Mouse (Mus musculus): ENCODE results near the gene Plpp7.

Gene Plpp7

GRCm38 (mm10) chr2:32068811-32069607 lies 26.3 kb upstream of the Plpp7 start:
- DNase-seq (ENCODE audit: low spot score in 2 of 2): no peak

DNA sequence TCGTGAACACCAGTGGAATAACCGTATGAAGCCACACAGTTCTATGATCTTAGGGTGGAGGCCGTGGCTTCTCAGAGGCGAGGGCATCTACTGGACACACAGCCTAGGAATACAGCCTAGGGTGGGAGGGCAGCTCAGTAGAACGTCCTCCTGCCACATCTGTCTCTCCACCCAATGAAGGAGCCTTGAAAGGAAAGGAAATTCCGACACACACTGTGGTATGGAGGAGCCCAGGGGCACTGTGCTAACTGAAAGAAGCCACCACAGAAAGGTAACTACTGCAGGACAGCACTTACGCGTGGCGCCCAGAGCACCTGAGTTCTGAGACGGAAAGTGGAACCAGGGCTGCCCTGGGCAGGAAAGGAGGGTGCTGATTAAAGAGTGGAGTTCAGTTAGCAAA lies 24.6 kb upstream of the Plpp7 start:
- DNase-seq (ENCODE audit: low spot score in 2 of 2): no peak

GRCm38 (mm10) chr2:32074404-32074803 lies 20.9 kb upstream of the Plpp7 start:
- DNase-seq (ENCODE audit: low spot score in 2 of 2): no peak

DNA sequence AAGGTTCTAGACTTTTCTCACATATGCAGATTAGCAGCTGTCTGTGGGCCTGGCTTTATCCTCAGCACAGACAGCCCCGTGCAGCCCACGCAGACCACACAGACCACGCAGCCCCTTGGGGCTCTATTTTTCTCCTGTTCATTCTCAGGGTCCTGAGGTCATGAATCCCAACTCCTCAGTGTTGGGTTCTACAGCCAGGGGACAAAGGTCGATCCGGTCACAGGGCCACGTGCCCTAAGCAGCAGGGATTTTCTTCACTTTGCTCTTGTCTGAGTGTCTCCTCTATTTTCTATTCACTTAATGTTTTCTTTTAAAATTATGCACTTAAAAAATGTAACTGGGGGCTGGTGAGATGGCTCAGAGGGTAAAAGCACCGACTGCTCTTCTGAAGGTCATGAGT lies 20.0 kb upstream of the Plpp7 start:
- no peak for DNase-seq (ENCODE audit: low spot score in 2 of 2)

DNA sequence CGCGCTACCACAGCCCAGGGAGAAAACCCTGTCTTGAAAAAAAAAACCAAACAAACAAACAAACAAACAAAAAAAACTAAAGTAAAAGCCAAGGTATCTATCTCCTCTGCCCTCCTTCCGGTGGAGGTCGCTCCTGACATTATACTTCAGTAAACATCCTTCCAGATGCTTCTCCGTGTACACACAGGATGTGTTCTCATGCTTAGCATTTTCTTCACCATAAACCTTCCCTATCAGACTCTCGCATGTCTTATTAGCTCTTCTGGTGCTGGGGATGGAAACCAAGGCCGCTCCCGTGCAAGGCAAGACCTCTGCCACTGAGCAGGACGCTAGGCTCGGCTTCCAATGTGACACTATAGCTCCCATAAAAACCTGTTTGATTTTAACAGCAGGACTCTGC lies 17.6 kb upstream of the Plpp7 start:
- DNase-seq (ENCODE audit: low spot score in 2 of 2): peak in 1 of 2 experiments; percentile 26

DNA sequence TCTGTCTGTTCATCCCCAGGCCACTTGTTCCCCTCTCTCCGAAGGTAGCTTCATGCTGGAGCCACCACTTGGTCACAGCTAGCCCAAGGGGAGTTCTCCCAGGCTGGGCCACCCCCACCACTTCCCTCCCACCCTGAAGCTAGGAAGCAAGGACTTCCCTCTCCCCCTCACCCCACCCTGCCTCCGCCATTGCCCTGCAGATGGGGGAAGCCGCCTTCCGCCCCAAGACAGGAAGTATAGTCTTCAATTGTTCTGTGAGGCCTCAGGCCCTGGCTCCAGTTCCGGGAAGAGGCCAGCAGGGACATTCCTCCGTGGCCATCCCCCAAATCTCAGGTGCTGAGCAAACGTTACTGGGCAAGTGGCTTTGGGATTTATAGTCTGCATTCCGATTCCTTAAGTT lies 16.8 kb upstream of the Plpp7 start:
- peak; percentile 73 to 76 for DNase-seq (ENCODE audit: low spot score in 2 of 2)

DNA sequence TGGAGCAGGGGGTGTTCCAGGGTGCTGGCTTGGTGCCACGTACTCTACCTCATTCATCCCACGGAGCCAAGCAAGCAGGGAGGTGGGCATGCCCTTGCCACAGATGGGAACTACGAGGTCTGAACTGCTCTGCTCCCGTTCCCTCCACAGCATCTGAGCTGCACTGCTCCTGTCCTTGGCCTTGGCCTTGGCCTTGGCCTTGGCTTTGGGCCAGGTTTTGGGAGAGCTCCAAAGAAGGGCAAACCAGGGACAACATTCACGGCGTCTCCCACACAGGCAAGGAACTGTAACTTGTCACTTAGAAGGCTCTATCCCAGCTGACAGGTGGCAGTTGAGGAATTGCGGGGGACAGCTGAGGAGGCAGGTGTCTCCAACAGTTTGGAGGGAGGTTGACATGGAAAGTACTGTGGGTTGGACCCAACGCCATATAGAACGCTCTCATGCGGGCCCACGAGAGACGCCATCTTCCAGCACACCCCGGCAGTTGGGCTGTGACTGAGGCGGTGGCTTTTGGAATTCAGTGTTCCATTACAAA lies 16.1 kb upstream of the Plpp7 start:
- peak in 1 of 2 experiments; percentile 15 for DNase-seq (ENCODE audit: low spot score in 2 of 2)

GRCm38 (mm10) chr2:32080681-32081080 lies 14.6 kb upstream of the Plpp7 start:
- peak in 1 of 2 experiments; percentile 39 for DNase-seq (ENCODE audit: low spot score in 2 of 2)

- DNase-seq (ENCODE audit: low spot score in 2 of 2): peak in 1 of 2 experiments; percentile 28
Observed at GRCm38 (mm10) chr2:32081296-32081929, 13.9 kb upstream of the Plpp7 start.

DNA sequence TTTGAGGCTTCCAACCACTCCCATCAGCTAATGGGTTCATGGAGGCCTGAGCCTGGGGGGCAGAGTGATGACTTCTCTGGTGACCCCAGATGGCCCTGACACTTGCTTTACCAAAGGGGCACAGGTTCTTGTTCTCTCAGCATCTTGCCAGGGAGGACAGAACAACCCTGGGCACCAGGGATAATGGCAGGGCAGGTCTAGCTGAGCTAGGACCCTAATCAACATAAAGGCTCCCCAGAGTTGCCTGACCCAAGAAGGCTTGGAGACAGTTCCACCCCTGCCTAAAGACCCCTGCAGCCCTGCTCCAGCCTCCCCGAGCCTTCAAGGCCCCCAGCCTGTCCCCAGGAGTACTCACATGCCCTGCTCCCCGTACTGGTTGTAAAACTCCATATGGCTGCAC lies 13.1 kb upstream of the Plpp7 start:
- peak in 1 of 2 experiments; percentile 22 for DNase-seq (ENCODE audit: low spot score in 2 of 2)

- peak; percentile 77 to 81 for DNase-seq (ENCODE audit: low spot score in 2 of 2)
Observed at GRCm38 (mm10) chr2:32083159-32084011, 11.9 kb upstream of the Plpp7 start.

- peak; percentile 72 to 73 for DNase-seq (ENCODE audit: low spot score in 2 of 2)
Observed at GRCm38 (mm10) chr2:32084111-32084871, 11.0 kb upstream of the Plpp7 start, which contains the start of gene Fam78a. Fam78a (minus strand) TSS chr2:32084857.

DNA sequence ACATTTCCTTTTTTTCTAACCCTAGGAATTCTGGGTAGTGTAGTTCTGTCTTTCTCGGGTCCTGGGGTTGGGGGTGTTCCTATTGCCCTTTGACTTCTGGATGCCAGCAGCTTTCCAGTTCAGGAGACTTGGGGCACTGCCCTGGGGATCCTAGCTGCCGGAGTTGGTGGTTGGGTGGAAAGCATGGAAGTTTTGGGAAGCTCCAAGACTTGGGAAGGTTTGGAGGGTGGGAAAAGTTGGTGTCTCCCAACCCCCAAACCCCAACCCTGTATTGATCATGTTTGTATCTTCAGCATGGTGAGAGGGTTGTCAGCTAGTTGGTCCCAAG lies 10.5 kb upstream of the Plpp7 start:
- DNase-seq (ENCODE audit: low spot score in 2 of 2): no peak

DNA sequence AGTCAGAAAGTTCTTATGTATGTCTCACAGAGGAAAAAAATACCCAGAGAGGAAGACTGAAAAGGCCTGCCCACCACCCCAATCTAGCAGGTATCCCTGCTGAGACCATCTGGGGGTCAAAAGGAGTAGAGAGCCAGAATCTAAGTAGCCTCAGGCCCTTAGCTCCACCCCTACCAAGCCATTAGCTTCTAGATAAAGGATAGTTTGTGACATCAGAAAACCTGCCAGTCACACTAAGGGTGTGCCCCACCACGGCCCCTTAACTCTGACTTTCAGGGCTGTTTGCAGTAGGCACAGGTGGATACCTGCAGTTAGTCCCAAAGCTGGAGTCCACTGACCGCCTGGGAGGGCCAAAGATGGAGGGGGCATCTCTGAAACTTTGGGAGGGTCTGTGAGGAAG lies 10.1 kb upstream of the Plpp7 start:
- DNase-seq (ENCODE audit: low spot score in 2 of 2): no peak

DNA sequence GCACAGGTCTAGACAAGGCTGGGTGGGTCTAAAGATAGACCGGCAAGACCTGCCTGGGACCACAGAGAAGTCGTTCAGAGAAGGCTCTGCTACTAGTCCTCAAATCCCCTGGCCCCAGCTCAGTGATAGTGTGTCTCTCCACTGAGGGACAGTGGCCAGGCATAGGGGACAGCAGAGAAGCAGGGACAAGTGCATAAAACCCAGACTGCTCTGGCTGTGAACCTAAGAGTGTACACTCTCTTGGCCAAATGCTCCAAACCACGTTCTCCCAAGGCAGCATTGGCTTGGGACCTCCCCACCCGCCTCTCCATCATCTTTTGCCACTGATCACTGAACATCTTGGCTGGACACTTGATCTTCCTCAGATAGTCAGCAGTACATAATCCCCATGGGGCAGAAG lies 7.7 kb upstream of the Plpp7 start:
- no peak for DNase-seq (ENCODE audit: low spot score in 2 of 2)

DNA sequence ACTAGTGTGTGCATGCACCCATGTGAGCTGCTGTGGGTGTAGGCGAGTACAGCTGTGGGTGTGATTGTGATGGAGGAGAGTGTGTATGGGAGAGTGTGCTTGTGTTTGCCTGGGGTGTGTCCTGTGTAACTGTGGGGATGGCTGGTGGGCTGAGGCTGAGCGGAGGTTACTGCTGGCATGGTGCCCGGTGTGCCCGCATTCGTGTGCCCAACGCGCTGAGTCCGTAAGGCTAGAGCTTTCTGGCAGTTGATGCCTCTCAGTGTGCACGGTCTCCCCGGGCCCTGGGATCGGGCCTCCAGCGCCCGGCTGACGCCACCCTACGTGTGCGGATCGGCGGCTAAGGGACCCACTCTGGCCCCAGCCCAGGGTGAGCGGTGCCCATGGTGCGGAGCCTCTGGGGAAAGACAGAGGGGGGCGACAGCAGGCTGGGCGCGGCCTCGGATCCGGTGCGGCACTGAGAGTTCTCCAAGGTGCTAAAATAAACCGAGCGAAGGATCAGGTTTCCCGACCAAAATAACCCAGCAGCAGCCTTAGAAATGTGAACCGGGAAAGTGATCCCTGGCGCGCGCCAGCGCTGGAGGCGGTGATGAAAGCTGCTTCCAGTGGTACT lies 6.9 kb upstream of the Plpp7 start:
- peak in 1 of 2 experiments; percentile 35 for DNase-seq (ENCODE audit: low spot score in 2 of 2)

- DNase-seq (ENCODE audit: low spot score in 2 of 2): no peak
Observed at GRCm38 (mm10) chr2:32089606-32090005, 5.7 kb upstream of the Plpp7 start.

DNA sequence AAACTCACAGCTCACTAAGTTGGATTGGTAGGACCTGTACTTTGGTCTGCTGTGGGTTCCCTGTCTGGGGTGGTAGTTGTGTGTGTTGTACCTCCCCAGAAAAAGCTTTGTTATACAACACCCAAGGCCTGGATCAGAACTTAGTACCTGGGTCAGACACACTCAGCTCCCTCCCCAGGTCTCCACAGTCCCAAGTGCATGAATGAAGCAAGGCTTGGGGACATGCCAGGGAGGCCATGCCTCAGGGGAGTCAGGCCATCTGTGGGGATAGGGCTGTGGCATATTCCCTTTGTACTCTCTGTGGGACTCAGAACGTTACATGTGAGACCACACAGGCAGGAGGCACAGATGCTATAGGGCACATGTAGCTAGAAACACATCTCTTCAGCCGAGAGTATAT lies 5.2 kb upstream of the Plpp7 start:
- no peak for DNase-seq (ENCODE audit: low spot score in 2 of 2)

GRCm38 (mm10) chr2:32091956-32092355 lies 3.4 kb upstream of the Plpp7 start:
- no peak for DNase-seq (ENCODE audit: low spot score in 2 of 2)

DNA sequence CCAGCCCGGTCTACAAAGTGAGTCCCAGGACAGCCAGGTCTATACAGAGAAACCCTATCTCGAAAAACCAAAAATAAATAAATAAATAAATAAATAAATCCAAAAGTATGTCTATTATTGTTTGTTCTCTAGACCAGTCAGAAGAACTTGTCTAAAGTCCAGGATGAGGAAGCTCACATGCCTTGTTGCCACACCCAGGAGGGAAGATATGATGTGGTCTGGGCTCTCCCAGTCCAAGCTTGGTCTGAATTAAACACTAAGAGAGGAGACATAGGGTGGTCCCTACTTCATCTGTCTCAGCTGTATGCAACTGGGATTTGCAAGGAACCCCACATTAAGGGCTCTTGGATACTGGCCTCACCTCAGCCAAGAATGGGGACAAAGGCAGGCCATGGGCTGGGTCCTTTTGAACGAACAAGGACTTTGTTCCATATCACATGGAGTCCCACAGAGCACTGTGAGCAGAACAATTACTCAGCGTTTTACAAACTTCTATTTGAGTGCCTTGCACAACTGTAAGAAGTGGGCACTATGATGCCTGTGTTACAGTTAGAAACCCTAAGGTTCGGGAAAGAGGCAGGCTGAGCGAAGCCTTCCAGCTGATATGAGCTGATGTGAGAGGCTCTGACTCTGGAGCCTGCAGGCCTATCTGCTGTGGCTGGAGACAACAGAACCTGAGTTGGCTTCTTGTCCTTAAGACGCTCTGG lies 1.2 kb upstream of the Plpp7 start:
- no peak for DNase-seq (ENCODE audit: low spot score in 2 of 2)

DNA sequence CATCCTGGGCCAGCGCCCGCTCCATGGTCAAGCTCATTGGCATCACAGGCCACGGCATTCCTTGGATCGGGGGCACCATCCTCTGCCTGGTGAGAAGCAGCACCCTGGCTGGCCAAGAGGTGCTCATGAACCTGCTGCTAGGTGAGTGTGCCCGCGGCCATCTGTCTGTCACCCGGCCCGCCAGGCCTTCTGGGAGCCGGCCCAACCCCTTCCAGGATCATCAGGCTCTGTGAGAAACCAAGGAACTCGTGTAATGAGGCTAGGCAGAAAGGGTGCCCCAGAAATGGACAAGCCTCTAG lies 743 bp downstream of the Plpp7 start:
- no peak for DNase-seq (ENCODE audit: low spot score in 2 of 2)
